Mouse (Mus musculus): ENCODE data around the gene Hspb7. TPM values are rescaled to one million over a fixed set of nuclear protein-coding genes. Genes with fewer than 3 reads are reported as not detected.

Gene Hspb7
- total RNA-seq, 2 experiments from 2014 or later, result 331 to 560 TPM

- no peak for DNase-seq (ENCODE audit: low spot score)
These were observed 48.0 kb downstream of the Hspb7 start for GRCm38 (mm10) chr4:141468576-141468975.

GRCm38 (mm10) chr4:141469343-141469742, 48.8 kb downstream of the Hspb7 start:
- DNase-seq (ENCODE audit: low spot score), result no peak

DNA sequence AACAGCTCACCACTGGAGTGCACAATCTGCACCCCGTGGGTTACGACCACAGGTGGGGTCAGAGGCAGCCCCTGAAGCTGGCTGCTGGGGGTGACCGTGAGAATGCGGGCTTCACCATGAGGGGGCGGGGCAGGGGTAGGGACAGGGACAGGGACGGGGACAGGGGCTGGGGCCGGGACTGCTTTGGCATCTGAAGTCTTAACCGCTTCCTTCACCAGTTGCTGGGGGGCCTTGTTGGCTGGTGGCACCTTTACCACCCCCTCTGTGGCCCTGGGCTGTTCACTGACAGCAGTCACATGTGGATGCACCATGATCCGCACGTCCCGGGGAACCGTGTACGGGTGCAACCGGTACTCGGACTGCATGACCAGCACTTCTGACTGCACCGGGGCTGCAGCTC, 50.9 kb downstream of the Hspb7 start:
- no peak for DNase-seq (ENCODE audit: low spot score)

GRCm38 (mm10) chr4:141472641-141473321, 52.2 kb downstream of the Hspb7 start:
- DNase-seq (ENCODE audit: low spot score), result no peak

GRCm38 (mm10) chr4:141474431-141474830, 53.9 kb downstream of the Hspb7 start:
- no peak for DNase-seq (ENCODE audit: low spot score)

Other genes starting within 250 kb of the Hspb7 start
- under 1 TPM in 1 of 2 experiments, not detected in 1; 0.31 TPM for gene Rsg1, start 206.8 kb upstream of the Hspb7 start, total RNA-seq (2021)
- under 1 TPM; 0.32 to 0.33 TPM for gene Arhgef19, start 181.3 kb upstream of the Hspb7 start, total RNA-seq (2021)
- 1 to 10 TPM; 1.6 to 2.9 TPM for gene Epha2, start 119.5 kb upstream of the Hspb7 start, total RNA-seq (2021)
- under 1 TPM; 0.16 to 0.31 TPM for gene Fam131c, start 52.6 kb upstream of the Hspb7 start, total RNA-seq (2021)
- not detected for gene Clcnka, start 22.1 kb upstream of the Hspb7 start, total RNA-seq (2021)
- under 1 TPM in 1 of 2 experiments, not detected in 1; 0.40 TPM for gene Clcnkb, start 4.8 kb upstream of the Hspb7 start, total RNA-seq (2021)
- 1 to 10 TPM in 1 of 2 experiments, under 1 TPM in 1; 0.87 to 1.0 TPM for gene Srarp, start 15.3 kb downstream of the Hspb7 start, total RNA-seq (2021)
- gene Zbtb17, start 23.9 kb downstream of the Hspb7 start, total RNA-seq (2021), result 10 to 100 TPM; 29.2 to 32.2 TPM
- 10 to 100 TPM; 21.4 to 21.9 TPM for gene Spen, start 117.8 kb downstream of the Hspb7 start, total RNA-seq (2021)
- 1 to 10 TPM in 1 of 2 experiments, under 1 TPM in 1; 0.90 to 1.1 TPM for gene Fblim1, start 185.3 kb downstream of the Hspb7 start, total RNA-seq (2021)
- gene Tmem82, start 197.9 kb downstream of the Hspb7 start, total RNA-seq (2021), result under 1 TPM; 0.55 to 0.62 TPM
- 10 to 100 TPM; 13.3 to 15.7 TPM for gene Slc25a34, start 203.0 kb downstream of the Hspb7 start, total RNA-seq (2021)
- 10 to 100 TPM; 28.9 to 34.5 TPM for gene Plekhm2, start 244.1 kb downstream of the Hspb7 start, total RNA-seq (2021)